Mouse (Mus musculus): ENCODE measurements around the gene Golga4.

- TF ChIP-seq CTCF (conservative IDR thresholded peaks at IDR 0.05; ENCODE audit: insufficient read depth, insufficient read length, low read depth, low read length) (no peak), POLR2A (IDR thresholded peaks at IDR 0.05; ENCODE audit: low read depth, low read length) (no peak)
These were observed 111.2 kb downstream of the Golga4 start for GRCm38 (mm10) chr9:118617237-118617636.

Data from kidney, adult 2 months (tissue).